22 mouse cellular contexts compared by ENCODE assay signal in genomic region chr1:82618592-82618991, GRCm38 (mm10). TPM values are rescaled to one million over a fixed set of nuclear protein-coding genes. Genes with fewer than 3 reads are reported as not detected.
DNase-seq lines count a peak whose midpoint lies in the region; ATAC-seq lines count a peak whose summit lies in the region.
"Had no signal": no experiment of that assay in that cellular context is flagged by ENCODE, and none has a peak within 500 bp of the region (broad histone marks: within the 10 kb centered on the region; RNA-seq: fewer than 3 reads in every experiment).

No protein-coding gene starts in this region.

- H3K4me3 ChIP-seq in heart, embryonic 12.5 days, result no peak overlapping the region
- H3K4me3 ChIP-seq in forebrain, embryonic 16.5 days (replicated peaks; ENCODE audit: low read length), result no peak overlapping the region
- H3K4me3 ChIP-seq: embryonic facial prominence, embryonic 13.5 days; forebrain, embryonic 12.5 days; heart, adult 2 months; hindbrain, embryonic 10.5 days had no signal

- DNase-seq in heart, adult 11 months, result peak; percentile 5
- peak; percentile 8 for DNase-seq in thymus, postnatal 0 days (ENCODE audit: low spot score)
- DNase-seq in thymus, postnatal 10 days (ENCODE audit: low spot score in 2 of 2), result no peak
- DNase-seq in kidney, postnatal 14 days, result peak; percentile 75
- DNase-seq in cerebellum, adult 18-20 months, result no peak
- DNase-seq: adrenal gland, postnatal 10 days; B cell, adult 2 months; cerebellum, adult 11 months; cerebellum, adult 9-10 months; cerebellum, postnatal 25 days; forebrain, postnatal 0 days; gastrocnemius, postnatal 10 days; heart, adult 2 months had no signal

- no peaks in the 10 kb centered on the region for H3K27me3 ChIP-seq in heart, embryonic 12.5 days (replicated peaks)
- no peaks in the 10 kb centered on the region for H3K27me3 ChIP-seq in forebrain, embryonic 16.5 days (replicated peaks; ENCODE audit: control insufficient read depth, insufficient read depth, low read length)
- H3K27me3 ChIP-seq: embryonic facial prominence, embryonic 13.5 days; forebrain, embryonic 12.5 days had no signal

- 71% methylated on average over 5 of the region's 5 CpGs for WGBS in heart, embryonic 12.5 days
- WGBS in forebrain, embryonic 16.5 days, result 88% methylated on average over 5 of the region's 5 CpGs

- no peak overlapping the region for H3K4me2 ChIP-seq in heart, embryonic 12.5 days
- no peak overlapping the region for H3K4me2 ChIP-seq in forebrain, embryonic 16.5 days (ENCODE audit: low read length)
- H3K4me2 ChIP-seq: embryonic facial prominence, embryonic 13.5 days; forebrain, embryonic 12.5 days; heart, embryonic 11.5 days; hindbrain, embryonic 14.5 days had no signal

- no peaks in the 10 kb centered on the region for H3K9me3 ChIP-seq in heart, embryonic 12.5 days (replicated peaks)
- no peaks in the 10 kb centered on the region for H3K9me3 ChIP-seq in forebrain, embryonic 16.5 days (ENCODE audit: control insufficient read depth, low read length)
- H3K9me3 ChIP-seq: embryonic facial prominence, embryonic 13.5 days; forebrain, embryonic 12.5 days; G1E; hindbrain, embryonic 10.5 days had no signal

- no peak for ATAC-seq in heart, embryonic 12.5 days (ENCODE audit: insufficient number of reproducible peaks, low FRiP score)
- no peak for ATAC-seq in forebrain, embryonic 16.5 days
- ATAC-seq: CD4-positive, CD25-positive, alpha-beta regulatory T cell, adult 4 months; forebrain, postnatal 0 days had no signal

- H3K27ac ChIP-seq in heart, embryonic 12.5 days (ENCODE audit: poor library complexity, severe bottlenecking), result no peak overlapping the region
- H3K27ac ChIP-seq in forebrain, embryonic 16.5 days (ENCODE audit: low read length), result no peak overlapping the region
- H3K27ac ChIP-seq: embryonic facial prominence, embryonic 13.5 days; forebrain, embryonic 12.5 days; heart, adult 2 months; hindbrain, embryonic 10.5 days; hindbrain, embryonic 14.5 days had no signal

- no peak overlapping the region for H3K9ac ChIP-seq in heart, embryonic 12.5 days
- no peak overlapping the region for H3K9ac ChIP-seq in forebrain, embryonic 16.5 days (replicated peaks; ENCODE audit: low read depth, low read length)
- H3K9ac ChIP-seq: embryonic facial prominence, embryonic 13.5 days; forebrain, embryonic 12.5 days; forebrain, postnatal 0 days; hindbrain, embryonic 14.5 days had no signal

- peaks cover 5% of the 10 kb centered on the region; the same call in 1 of the 2 replicates for H3K4me1 ChIP-seq in heart, embryonic 12.5 days (replicated peaks)
- no peaks in the 10 kb centered on the region for H3K4me1 ChIP-seq in forebrain, embryonic 16.5 days (replicated peaks; ENCODE audit: control insufficient read depth, insufficient read depth, low read length)
- H3K4me1 ChIP-seq: embryonic facial prominence, embryonic 13.5 days; forebrain, embryonic 12.5 days; hindbrain, embryonic 10.5 days had no signal

- no peaks in the 10 kb centered on the region for H3K36me3 ChIP-seq in heart, embryonic 12.5 days
- H3K36me3 ChIP-seq in forebrain, embryonic 16.5 days (ENCODE audit: control insufficient read depth, insufficient read depth), result no peaks in the 10 kb centered on the region
- H3K36me3 ChIP-seq: embryonic facial prominence, embryonic 13.5 days; forebrain, embryonic 12.5 days; G1E; hindbrain, embryonic 10.5 days had no signal

RNA-seq across cellular contexts. Expression of gene Col4a3, which starts 31.9 kb away (rescaled TPM):
- polyA plus RNA-seq in heart, embryonic 12.5 days (2016; fragmentation: Nextera tagmentation; extraction: Ambion mirVana), result 0.54 and 0.60 TPM in 2 replicates
- polyA plus RNA-seq in thymus, postnatal 0 days (2015; fragmentation: Nextera tagmentation; extraction: Ambion mirVana), result 0.06 and 0.09 TPM in 2 replicates
- 0.24 and 0.51 TPM in 2 replicates for polyA plus RNA-seq in forebrain, embryonic 16.5 days (2015; fragmentation: Nextera tagmentation; extraction: Ambion mirVana)
- polyA plus RNA-seq: CD4-positive, CD25-positive, alpha-beta regulatory T cell, adult 4 months had no signal

RNA-seq across cellular contexts. Expression of gene Col4a4, which starts 31.9 kb away (rescaled TPM):
- 0.33 and 0.49 TPM in 2 replicates for polyA plus RNA-seq in heart, embryonic 12.5 days (2016; fragmentation: Nextera tagmentation; extraction: Ambion mirVana)
- polyA plus RNA-seq in thymus, postnatal 0 days (2015; fragmentation: Nextera tagmentation; extraction: Ambion mirVana), result 0.03 and 0.04 TPM in 2 replicates
- 0.25 and 0.29 TPM in 2 replicates for polyA plus RNA-seq in forebrain, embryonic 16.5 days (2015; fragmentation: Nextera tagmentation; extraction: Ambion mirVana)
- polyA plus RNA-seq: G1E had no signal

Comparison
In these comparisons a context has a peak if more than half of its experiments do, and no peak if none do; other contexts are left out.
1. DNase-seq: peak in heart, adult 11 months (single experiment), thymus, postnatal 0 days (single experiment) and kidney, postnatal 14 days (single experiment); none in thymus, postnatal 10 days (0 of 2) and cerebellum, adult 18-20 months (0 of 2).